Mouse (Mus musculus) brain, adult 2 months (tissue): Measurements from ENCODE around the gene Socs4.

Source experiments
- DNase-seq: peaks from one replicate; pipeline ENCODE4 v3.0.0; 2011; ENCODE audit warnings: low read depth, low spot score

Socs4 gene

GRCm38 (mm10) chr14:47340231-47340925, 63.6 kb downstream of the Socs4 start:
- no peak for DNase-seq

GRCm38 (mm10) chr14:47341811-47342291, 65.1 kb downstream of the Socs4 start:
- peak; percentile 85 for DNase-seq
